ENCODE assay signal across 26 mouse cellular contexts in genomic region chr6:29505493-29505892, GRCm38 (mm10). TPM values are rescaled to one million over a fixed set of nuclear protein-coding genes. Genes with fewer than 3 reads are reported as not detected.
A peak's percentile ranks its signal among the peaks of the same experiment; 100 is the strongest.
DNase-seq lines count a peak whose midpoint lies in the region; ATAC-seq and TF ChIP-seq lines count a peak whose summit lies in the region.
"Had no signal": no experiment of that assay in that cellular context is flagged by ENCODE, and none has a peak within 500 bp of the region (broad histone marks: within the 10 kb centered on the region; RNA-seq: fewer than 3 reads in every experiment).

No protein-coding gene starts in this region.

- WGBS in liver, embryonic 14.5 days (ENCODE audit: insufficient replicate concordance), result 79% methylated on average over 5 of the region's 5 CpGs
- WGBS in liver, embryonic 11.5 days, result 83% methylated on average over 5 of the region's 5 CpGs
- 88% methylated on average over 5 of the region's 5 CpGs for WGBS in limb, embryonic 10.5 days
- 85% methylated on average over 5 of the region's 5 CpGs for WGBS in heart, embryonic 11.5 days (ENCODE audit: insufficient replicate concordance)

- H3K9me3 ChIP-seq in liver, embryonic 14.5 days (ENCODE audit: control insufficient read depth, low read length), result no peaks in the 10 kb centered on the region
- no peaks in the 10 kb centered on the region for H3K9me3 ChIP-seq in liver, embryonic 11.5 days (ENCODE audit: control insufficient read depth, low read length)
- H3K9me3 ChIP-seq in limb, embryonic 10.5 days (replicated peaks), result no peaks in the 10 kb centered on the region
- H3K9me3 ChIP-seq in heart, embryonic 11.5 days (replicated peaks; ENCODE audit: control insufficient read depth, low read length), result no peaks in the 10 kb centered on the region
- H3K9me3 ChIP-seq: forebrain, embryonic 10.5 days; G1E; heart, embryonic 13.5 days; stomach, embryonic 15.5 days had no signal

- no peak overlapping the region for H3K27ac ChIP-seq in liver, embryonic 14.5 days
- no peak overlapping the region for H3K27ac ChIP-seq in liver, embryonic 11.5 days (ENCODE audit: low read depth, low read length)
- H3K27ac ChIP-seq in limb, embryonic 10.5 days, result 0 out of 2 replicates have a peak overlapping the region, but pooled peaks have one; percentile 97
- no peak overlapping the region for H3K27ac ChIP-seq in heart, embryonic 11.5 days (ENCODE audit: low read depth, low read length)
- H3K27ac ChIP-seq: forebrain, embryonic 10.5 days; heart, embryonic 13.5 days; hindbrain, embryonic 14.5 days; stomach, embryonic 15.5 days had no signal

- no peak for TF ChIP-seq EP300 in liver, embryonic 14.5 days (IDR thresholded peaks at IDR 0.05; ENCODE audit: low read depth)

- no peak overlapping the region for H3K4me3 ChIP-seq in liver, embryonic 14.5 days (ENCODE audit: insufficient read depth in 1 of 2, low read depth in 2 of 2, low read length in 2 of 2)
- no peak overlapping the region for H3K4me3 ChIP-seq in liver, embryonic 11.5 days (ENCODE audit: low read depth, low read length)
- no peak overlapping the region for H3K4me3 ChIP-seq in limb, embryonic 10.5 days
- H3K4me3 ChIP-seq in heart, embryonic 11.5 days (ENCODE audit: low read depth, low read length), result no peak overlapping the region
- H3K4me3 ChIP-seq: forebrain, embryonic 10.5 days; heart, embryonic 13.5 days; myocyte; stomach, embryonic 15.5 days had no signal

- peak; percentile 37 for TF ChIP-seq CTCF in liver, embryonic 14.5 days (IDR thresholded peaks at IDR 0.05; ENCODE audit: low read depth)

- ATAC-seq in liver, embryonic 14.5 days (ENCODE audit: insufficient read depth), result no peak
- no peak for ATAC-seq in liver, embryonic 11.5 days (replicated peaks; ENCODE audit: low FRiP score)
- no peak for ATAC-seq in heart, embryonic 11.5 days (replicated peaks; ENCODE audit: insufficient number of reproducible peaks, low FRiP score, low TSS enrichment)

- H3K9ac ChIP-seq in liver, embryonic 14.5 days (replicated peaks), result no peak overlapping the region
- no peak overlapping the region for H3K9ac ChIP-seq in liver, embryonic 11.5 days (ENCODE audit: low read depth, low read length)
- no peak overlapping the region for H3K9ac ChIP-seq in heart, embryonic 11.5 days (ENCODE audit: low read depth, low read length)
- H3K9ac ChIP-seq: heart, embryonic 13.5 days; hindbrain, embryonic 14.5 days; stomach, embryonic 15.5 days had no signal

- H3K4me2 ChIP-seq in liver, embryonic 14.5 days (ENCODE audit: low read depth), result no peak overlapping the region
- H3K4me2 ChIP-seq in liver, embryonic 11.5 days, result no peak overlapping the region
- no peak overlapping the region for H3K4me2 ChIP-seq in heart, embryonic 11.5 days
- H3K4me2 ChIP-seq: hindbrain, embryonic 14.5 days had no signal

- peaks cover 0 to 7% of the 10 kb centered on the region in 2 experiments; a peak in 2 of 4 replicates for H3K4me1 ChIP-seq in liver, embryonic 14.5 days (replicated peaks; ENCODE audit: control insufficient read depth in 2 of 2, insufficient read depth in 2 of 2, low read length in 1 of 2)
- peaks cover 22% of the 10 kb centered on the region for H3K4me1 ChIP-seq in liver, embryonic 11.5 days (replicated peaks; ENCODE audit: control insufficient read depth, insufficient read depth, low read length)
- H3K4me1 ChIP-seq in limb, embryonic 10.5 days, result peaks cover 51% of the 10 kb centered on the region
- H3K4me1 ChIP-seq in heart, embryonic 11.5 days (ENCODE audit: control insufficient read depth, insufficient read depth, low read length), result peaks cover 14% of the 10 kb centered on the region

- H3K36me3 ChIP-seq in liver, embryonic 14.5 days (replicated peaks; ENCODE audit: control insufficient read depth, insufficient read depth, low read depth), result no peaks in the 10 kb centered on the region
- H3K36me3 ChIP-seq in liver, embryonic 11.5 days (ENCODE audit: control insufficient read depth, insufficient read depth, low read length), result no peaks in the 10 kb centered on the region
- H3K36me3 ChIP-seq in limb, embryonic 10.5 days, result peaks cover 50% of the 10 kb centered on the region
- H3K36me3 ChIP-seq in heart, embryonic 11.5 days (ENCODE audit: control insufficient read depth, insufficient read depth, low read length), result no peaks in the 10 kb centered on the region
- H3K36me3 ChIP-seq: forebrain, embryonic 10.5 days; G1E; stomach, embryonic 15.5 days had no signal

- no peak for DNase-seq in liver, embryonic 14.5 days (ENCODE audit: low read depth in 3 of 3, low spot score in 3 of 3)
- DNase-seq in liver, embryonic 11.5 days (ENCODE audit: low spot score), result no peak
- peak; percentile 57 for DNase-seq in thymus, postnatal 4 days
- no peak for DNase-seq in thymus, postnatal 10 days (ENCODE audit: low spot score in 2 of 2)
- DNase-seq in limb, embryonic 10.5 days (ENCODE audit: low spot score), result no peak
- no peak for DNase-seq in layer of hippocampus, adult 8-10 months (ENCODE audit: low spot score in 2 of 2)
- DNase-seq: adrenal gland, postnatal 25 days; cerebellum, adult 11-12 months; cerebellum, postnatal 14 days; gastrocnemius, postnatal 10 days; heart, adult 11 months; layer of hippocampus, postnatal 36 days; midbrain, embryonic 14.5 days; spleen, adult 18-20 months had no signal

- peaks cover 29% of the 10 kb centered on the region for H3K27me3 ChIP-seq in liver, embryonic 14.5 days (ENCODE audit: control insufficient read depth, insufficient read depth, low read length)
- peaks cover 31% of the 10 kb centered on the region for H3K27me3 ChIP-seq in liver, embryonic 11.5 days (replicated peaks; ENCODE audit: control insufficient read depth, insufficient read depth, low read length)
- no peaks in the 10 kb centered on the region for H3K27me3 ChIP-seq in limb, embryonic 10.5 days (ENCODE audit: low read depth, poor library complexity, severe bottlenecking)
- H3K27me3 ChIP-seq in heart, embryonic 11.5 days (ENCODE audit: control insufficient read depth, insufficient read depth, low read length), result 0 out of 2 replicates have a peak, but pooled peaks cover 2% of the 10 kb centered on the region
- H3K27me3 ChIP-seq: stomach, embryonic 15.5 days had no signal

RNA-seq across cellular contexts. Expression of gene Kcp, which starts 2.3 kb away (rescaled TPM):
- 2.0 and 2.6 TPM in 2 replicates for polyA plus RNA-seq in liver, embryonic 14.5 days (2012; rRNA removed)
- polyA plus RNA-seq in liver, embryonic 14.5 days (2014; fragmentation: Nextera tagmentation; extraction: Ambion mirVana), result 0.67 and 1.2 TPM in 2 replicates
- polyA plus RNA-seq in liver, embryonic 11.5 days (2014; fragmentation: Nextera tagmentation; extraction: Ambion mirVana), result 9.2 and 9.5 TPM in 2 replicates
- 37.2 and 43.9 TPM in 2 replicates for polyA plus RNA-seq in limb, embryonic 10.5 days (2016; fragmentation: Nextera tagmentation; extraction: Ambion mirVana)
- 1 to 10 TPM; 1.4 to 3.5 (median 1.8) TPM for total RNA-seq in layer of hippocampus, adult 8-10 months (2022)
- polyA plus RNA-seq in heart, embryonic 11.5 days (2014; fragmentation: Nextera tagmentation; extraction: Ambion mirVana), result 10.9 and 13.1 TPM in 2 replicates
- total RNA-seq: megakaryocyte, adult 5-6 weeks had no signal

RNA-seq across cellular contexts. Expression of gene Irf5, which starts 20.9 kb away (rescaled TPM):
- polyA plus RNA-seq in liver, embryonic 14.5 days (2012; rRNA removed), result 5.7 and 6.4 TPM in 2 replicates
- 5.5 and 6.8 TPM in 2 replicates for polyA plus RNA-seq in liver, embryonic 14.5 days (2014; fragmentation: Nextera tagmentation; extraction: Ambion mirVana)
- 8.2 and 9.4 TPM in 2 replicates for polyA plus RNA-seq in liver, embryonic 11.5 days (2014; fragmentation: Nextera tagmentation; extraction: Ambion mirVana)
- polyA plus RNA-seq in limb, embryonic 10.5 days (2016; fragmentation: Nextera tagmentation; extraction: Ambion mirVana), result 3.2 and 4.2 TPM in 2 replicates
- total RNA-seq in layer of hippocampus, adult 8-10 months (2022), result 10 to 100 TPM in 2 of 4 experiments, 1 to 10 TPM in 2; 3.8 to 16.9 (median 12.2) TPM
- polyA plus RNA-seq in heart, embryonic 11.5 days (2014; fragmentation: Nextera tagmentation; extraction: Ambion mirVana), result 11.6 and 14.8 TPM in 2 replicates

RNA-seq across cellular contexts. Expression of gene Atp6v1fnb, which starts 34.3 kb away (rescaled TPM):
- polyA plus RNA-seq in liver, embryonic 14.5 days (2012; rRNA removed), result 0.11 TPM in 1 of 2 replicates, not detected in the other
- polyA plus RNA-seq in liver, embryonic 14.5 days (2014; fragmentation: Nextera tagmentation; extraction: Ambion mirVana), result not detected in 2 replicates
- polyA plus RNA-seq in liver, embryonic 11.5 days (2014; fragmentation: Nextera tagmentation; extraction: Ambion mirVana), result 0.34 and 0.55 TPM in 2 replicates
- 0.34 TPM in 1 of 2 replicates, not detected in the other for polyA plus RNA-seq in limb, embryonic 10.5 days (2016; fragmentation: Nextera tagmentation; extraction: Ambion mirVana)
- total RNA-seq in layer of hippocampus, adult 8-10 months (2022), result under 1 TPM in 2 of 4 experiments, not detected in 2; 0.61 to 0.75 TPM
- polyA plus RNA-seq in heart, embryonic 11.5 days (2014; fragmentation: Nextera tagmentation; extraction: Ambion mirVana), result not detected in 2 replicates
- total RNA-seq: adrenal gland, postnatal 25 days; heart, postnatal 25 days; liver, adult 2 months had no signal
- polyA plus RNA-seq: frontal cortex, adult 2 months; G1E; heart, embryonic 13.5 days; hindbrain, embryonic 14.5 days; liver, adult 2 months; lung, embryonic 16.5 days; midbrain, embryonic 14.5 days; myocyte had no signal

RNA-seq across cellular contexts. Expression of gene Atp6v1f, which starts 38.0 kb away (rescaled TPM):
- polyA plus RNA-seq in liver, embryonic 14.5 days (2012; rRNA removed), result 107 and 111 TPM in 2 replicates
- 137 and 139 TPM in 2 replicates for polyA plus RNA-seq in liver, embryonic 14.5 days (2014; fragmentation: Nextera tagmentation; extraction: Ambion mirVana)
- 223 and 247 TPM in 2 replicates for polyA plus RNA-seq in liver, embryonic 11.5 days (2014; fragmentation: Nextera tagmentation; extraction: Ambion mirVana)
- polyA plus RNA-seq in limb, embryonic 10.5 days (2016; fragmentation: Nextera tagmentation; extraction: Ambion mirVana), result 185 and 196 TPM in 2 replicates
- 100 to 1,000 TPM; 221 to 280 (median 257) TPM for total RNA-seq in layer of hippocampus, adult 8-10 months (2022)
- 200 and 209 TPM in 2 replicates for polyA plus RNA-seq in heart, embryonic 11.5 days (2014; fragmentation: Nextera tagmentation; extraction: Ambion mirVana)
